Mouse (Mus musculus) regulatory T cell (primary cell): ENCODE results near the gene Gm10309.

ENCODE experiments used
- in situ Hi-C: fragments of 300-600 bp; cut with MboI, MseI; formaldehyde crosslinking; loops from one replicate; pipeline ENCODE4 v1.15.1; 2025; ENCODE audit warnings: high pct_unique_total_duplicates

Gene Gm10309

GRCm38 (mm10) chr17:86505183-86505631 is at the start of gene Gm10309:
Gene Gm10309 (minus strand): TSS chr17:86505232.
- in situ Hi-C loops, result no loop called here

- in situ Hi-C loops, result no loop called here
Observed at GRCm38 (mm10) chr17:86551995-86552394, 47.0 kb upstream of the Gm10309 start.

- in situ Hi-C loops, result no loop called here
Observed at GRCm38 (mm10) chr17:86551561-86551960, 46.5 kb upstream of the Gm10309 start.

GRCm38 (mm10) chr17:86549128-86549527 is 44.1 kb upstream of the Gm10309 start:
- in situ Hi-C loops, result no loop called here

- in situ Hi-C loops, result no loop called here
Observed at GRCm38 (mm10) chr17:86546529-86546928, 41.5 kb upstream of the Gm10309 start.

DNA sequence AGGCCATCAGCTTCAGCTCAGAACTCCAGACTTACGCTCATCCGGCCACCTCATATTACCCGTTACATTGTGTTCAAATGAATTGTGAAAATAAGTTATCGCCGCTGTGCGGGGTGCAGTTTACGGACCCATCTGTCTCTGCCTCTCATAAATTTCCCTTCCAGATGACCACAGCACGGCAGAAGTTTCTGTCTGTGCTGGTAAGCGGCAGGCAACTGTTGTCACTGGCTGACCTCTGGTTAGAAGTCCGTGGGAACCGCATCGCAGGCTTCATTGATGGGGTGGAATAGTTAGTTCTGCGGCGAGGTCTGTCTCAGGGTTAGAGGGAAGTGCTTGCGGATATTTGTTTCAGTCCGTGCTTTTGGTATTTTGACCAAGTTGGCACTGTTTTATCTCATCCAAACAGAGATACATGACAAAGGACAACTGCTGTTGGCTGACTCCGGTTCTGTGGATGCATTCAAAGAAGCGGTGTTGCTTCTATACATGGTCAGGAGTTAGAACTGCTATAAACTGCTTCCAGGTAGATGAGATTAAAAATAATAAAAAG is 34.9 kb upstream of the Gm10309 start:
- in situ Hi-C loops, result no loop called here

GRCm38 (mm10) chr17:86535827-86536656 is 31.0 kb upstream of the Gm10309 start:
- in situ Hi-C loops, result no loop called here

- in situ Hi-C loops, result no loop called here
Observed at GRCm38 (mm10) chr17:86535096-86535495, 30.1 kb upstream of the Gm10309 start.

DNA sequence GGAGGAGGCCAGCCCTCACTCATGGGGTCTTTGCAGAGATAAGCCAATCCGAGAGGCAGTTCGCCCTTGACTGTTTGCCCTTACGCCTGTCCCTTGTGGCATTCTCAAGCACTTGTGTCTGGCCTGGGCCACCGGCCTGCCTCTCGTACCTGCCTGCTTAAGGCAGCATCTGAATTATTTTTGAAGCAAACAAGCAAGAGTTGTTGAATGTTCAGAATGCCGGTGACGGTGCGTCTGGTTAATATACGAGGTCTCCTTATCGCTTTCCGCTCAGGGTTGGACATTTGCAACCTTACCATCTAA is 28.5 kb upstream of the Gm10309 start:
- in situ Hi-C loops, result no loop called here

- in situ Hi-C loops, result no loop called here
Observed at GRCm38 (mm10) chr17:86532783-86533548, 27.9 kb upstream of the Gm10309 start.

- in situ Hi-C loops, result no loop called here
Observed at GRCm38 (mm10) chr17:86531231-86531630, 26.2 kb upstream of the Gm10309 start.

- in situ Hi-C loops, result loop anchor here (5.0 to 10.0 kb wide), 2 partner anchors 288 to 365 kb away; no protein-coding TSS in a partner anchor
Observed at GRCm38 (mm10) chr17:86529411-86529810, 24.4 kb upstream of the Gm10309 start.

DNA sequence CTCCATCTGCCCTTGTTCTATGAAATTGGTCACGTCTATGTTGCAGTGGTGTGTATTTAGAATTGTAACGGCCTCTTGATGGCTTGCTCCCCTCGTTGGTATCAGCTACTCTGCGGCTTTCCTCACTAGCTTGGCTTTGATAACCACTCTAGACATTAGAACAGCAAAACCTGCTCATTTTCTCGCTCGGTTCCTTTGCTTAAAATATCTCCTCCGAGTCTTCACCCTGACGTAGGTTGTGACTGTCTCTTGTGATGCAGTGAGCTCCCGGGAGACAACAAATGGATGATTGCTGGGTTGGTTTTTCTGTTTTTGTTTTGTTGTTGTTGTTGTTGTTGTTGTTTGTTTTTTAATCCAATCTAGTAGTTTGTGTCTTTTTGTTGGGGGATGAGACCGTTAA is 24.0 kb upstream of the Gm10309 start:
- in situ Hi-C loops, result loop anchor here (5.0 to 10.0 kb wide), 2 partner anchors 288 to 366 kb away; no protein-coding TSS in a partner anchor

- in situ Hi-C loops, result loop anchor here (5.0 to 10.0 kb wide), 2 partner anchors 290 to 368 kb away; no protein-coding TSS in a partner anchor
Observed at GRCm38 (mm10) chr17:86527298-86527697, 22.3 kb upstream of the Gm10309 start.

DNA sequence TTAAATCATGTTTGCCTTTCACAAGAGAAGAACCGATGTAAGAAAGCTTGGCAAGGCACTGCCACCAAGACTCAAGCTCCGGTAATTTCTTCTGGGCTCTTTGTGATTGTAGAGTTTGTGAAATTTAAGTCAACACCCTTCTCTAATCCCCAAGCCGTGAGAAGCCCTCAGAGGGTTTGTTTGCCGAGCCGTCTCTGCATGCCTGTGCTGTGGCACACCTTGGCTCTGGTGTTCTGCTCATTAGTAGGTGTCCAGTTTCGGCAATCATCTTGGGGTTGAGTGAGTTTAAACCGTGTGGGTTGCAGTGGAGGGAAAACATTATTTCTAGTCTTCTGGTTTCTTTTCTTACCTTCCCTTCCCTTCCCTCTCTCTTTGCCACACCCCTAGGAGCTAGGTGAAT is 21.0 kb upstream of the Gm10309 start:
- in situ Hi-C loops, result loop anchor here (5.0 to 10.0 kb wide), 2 partner anchors 291 to 369 kb away; no protein-coding TSS in a partner anchor

DNA sequence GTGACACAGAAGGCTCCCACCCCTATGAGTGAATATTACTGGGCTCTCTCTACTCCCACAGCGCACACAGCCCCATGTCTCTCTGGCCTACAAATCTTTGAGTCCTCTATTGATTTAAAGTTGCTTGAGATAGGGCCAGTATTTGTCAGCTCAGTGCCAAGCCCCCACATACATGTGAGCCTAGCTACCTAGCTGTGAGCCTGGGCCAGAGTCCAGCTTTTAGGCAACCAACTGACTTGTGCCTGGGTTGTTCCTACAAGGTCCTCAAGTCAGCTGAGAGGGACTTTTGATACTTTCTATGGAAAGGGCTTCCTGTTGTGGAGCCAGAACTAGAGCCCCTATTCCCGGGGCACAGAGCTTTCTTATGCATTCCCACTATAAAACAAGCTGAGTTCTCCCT is 20.0 kb upstream of the Gm10309 start:
- in situ Hi-C loops, result loop anchor here (5.0 to 10.0 kb wide), 2 partner anchors 292 to 370 kb away; no protein-coding TSS in a partner anchor

- in situ Hi-C loops, result loop anchor here (10.0 kb wide), 1 partner anchor 371 kb away; no protein-coding TSS in a partner anchor
Observed at GRCm38 (mm10) chr17:86523843-86524242, 18.8 kb upstream of the Gm10309 start.

- in situ Hi-C loops, result loop anchor here (10.0 kb wide), 1 partner anchor 371 kb away; no protein-coding TSS in a partner anchor
Observed at GRCm38 (mm10) chr17:86523374-86523773, 18.3 kb upstream of the Gm10309 start.

- in situ Hi-C loops, result loop anchor here (10.0 kb wide), 1 partner anchor 372 kb away; no protein-coding TSS in a partner anchor
Observed at GRCm38 (mm10) chr17:86522649-86523048, 17.6 kb upstream of the Gm10309 start.

DNA sequence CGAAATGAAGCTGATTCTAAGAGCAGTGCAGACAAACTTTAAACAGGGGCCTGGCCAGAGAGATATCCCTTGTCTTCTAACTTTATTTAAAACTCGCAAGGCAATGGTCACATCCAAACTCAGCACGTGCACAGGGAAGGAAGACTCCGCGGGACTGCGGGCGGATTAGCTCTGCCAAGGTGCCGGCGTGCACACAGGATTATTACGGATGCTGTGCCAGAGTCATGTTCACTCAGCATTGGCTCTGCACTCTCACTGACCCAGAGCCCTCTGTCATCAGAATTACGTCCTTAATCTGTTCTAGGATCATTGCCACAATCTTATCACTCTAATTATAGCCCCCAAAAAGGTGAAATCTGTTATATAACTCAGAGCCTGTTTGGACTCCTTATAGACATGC is 16.2 kb upstream of the Gm10309 start:
- in situ Hi-C loops, result loop anchor here (10.0 kb wide), 1 partner anchor 374 kb away; no protein-coding TSS in a partner anchor

- in situ Hi-C loops, result no loop called here
Observed at GRCm38 (mm10) chr17:86518604-86519003, 13.6 kb upstream of the Gm10309 start.

GRCm38 (mm10) chr17:86516630-86517029 is 11.6 kb upstream of the Gm10309 start:
- in situ Hi-C loops, result no loop called here
